Mouse (Mus musculus): ENCODE results near the gene Suz12. TPM values are rescaled to one million over a fixed set of nuclear protein-coding genes. Genes with fewer than 3 reads are reported as not detected.

The Suz12 gene
- total and polyA plus RNA-seq, 3 experiments, result 33.2 to 191 (median 43.9) TPM

GRCm38 (mm10) chr11:80021306-80021705 is 28.4 kb downstream of the Suz12 start:
- peaks cover 7 to 77% of the 10 kb centered on the region in 2 experiments; a peak in 3 of 4 replicates for H3K36me3 ChIP-seq (ENCODE audit: control insufficient read depth in 1 of 2, insufficient read depth in 2 of 2, low read length in 2 of 2)
- H3K27ac ChIP-seq (ENCODE audit: control insufficient read depth, low read depth, low read length), result no peak overlapping the region
- TF ChIP-seq MYC (IDR thresholded peaks at IDR 0.05; ENCODE audit: low read depth, low read length) (0 out of 2 replicates have a peak, but pooled peaks have one; percentile 33), CTCF (IDR thresholded peaks at IDR 0.05 in 2 of 3, conservative IDR thresholded peaks at IDR 0.05 in 1 of 3; ENCODE audit: control insufficient read depth in 1 of 3, insufficient read depth in 1 of 3, low read depth in 2 of 3, low read length in 3 of 3, poor library complexity in 1 of 3, severe bottlenecking in 1 of 3) (peak in 2 of 3 experiments; percentile 22 to 53; a peak in 3 of 6 replicates), KAT2A (conservative IDR thresholded peaks at IDR 0.05; ENCODE audit: low read depth, low read length) (no peak), GATA1 (IDR thresholded peaks at IDR 0.05; ENCODE audit: low read depth, low read length) (no peak), SMC3 (IDR thresholded peaks at IDR 0.05; ENCODE audit: low read depth, low read length) (0 out of 2 replicates have a peak, but pooled peaks have one; percentile 13)
- DNase-seq (ENCODE audit: low read depth, low spot score), result peak; percentile 41
- no peaks in the 10 kb centered on the region for H3K9me3 ChIP-seq (replicated peaks; ENCODE audit: insufficient read depth, low read length)
- no peak overlapping the region for H3K9ac ChIP-seq (ENCODE audit: control insufficient read depth, low read depth, low read length, poor library complexity, severe bottlenecking)
- H3K4me3 ChIP-seq (ENCODE audit: control insufficient read depth in 1 of 2, insufficient read depth in 1 of 2, low read depth in 2 of 2, low read length in 2 of 2), result no peak overlapping the region
- no peaks in the 10 kb centered on the region for H3K79me2 ChIP-seq (ENCODE audit: control insufficient read depth, insufficient read depth, low read length, poor library complexity)
- no peaks in the 10 kb centered on the region for H3K4me1 ChIP-seq (ENCODE audit: control insufficient read depth in 1 of 2, insufficient read depth in 2 of 2, low read length in 2 of 2)
- H3K27me3 ChIP-seq (ENCODE audit: control insufficient read depth in 1 of 2, insufficient read depth in 2 of 2, low read length in 2 of 2), result no peaks in the 10 kb centered on the region

- Histone ChIP-seq H3K4me1 (ENCODE audit: control insufficient read depth in 1 of 2, insufficient read depth in 2 of 2, low read length in 2 of 2) (no peaks in the 10 kb centered on the region), H3K36me3 (ENCODE audit: control insufficient read depth in 1 of 2, insufficient read depth in 2 of 2, low read length in 2 of 2) (peaks cover 0 to 6% of the 10 kb centered on the region in 2 experiments; a peak in 1 of 4 replicates), H3K79me2 (ENCODE audit: control insufficient read depth, insufficient read depth, low read length, poor library complexity) (no peaks in the 10 kb centered on the region), H3K9ac (ENCODE audit: control insufficient read depth, low read depth, low read length, poor library complexity, severe bottlenecking) (no peak overlapping the region), H3K27me3 (ENCODE audit: control insufficient read depth in 1 of 2, insufficient read depth in 2 of 2, low read length in 2 of 2) (no peaks in the 10 kb centered on the region), H3K4me3 (ENCODE audit: control insufficient read depth in 1 of 2, insufficient read depth in 1 of 2, low read depth in 2 of 2, low read length in 2 of 2) (no peak overlapping the region), H3K9me3 (replicated peaks; ENCODE audit: insufficient read depth, low read length) (no peaks in the 10 kb centered on the region), H3K27ac (ENCODE audit: control insufficient read depth, low read depth, low read length) (no peak overlapping the region)
- TF ChIP-seq POLR2AphosphoS2 (IDR thresholded peaks at IDR 0.05; ENCODE audit: low read length) (peak; percentile 70), POLR2A (IDR thresholded peaks at IDR 0.05; ENCODE audit: control insufficient read depth in 1 of 2, insufficient read depth in 1 of 2, low read depth in 1 of 2, low read length in 2 of 2, poor library complexity in 1 of 2) (no peak)
- no peak for DNase-seq (ENCODE audit: low read depth, low spot score)
Measured at GRCm38 (mm10) chr11:80037495-80037894, 44.6 kb downstream of the Suz12 start.

- H3K4me1 ChIP-seq (ENCODE audit: control insufficient read depth in 1 of 2, insufficient read depth in 2 of 2, low read length in 2 of 2), result no peaks in the 10 kb centered on the region
- H3K9ac ChIP-seq (ENCODE audit: control insufficient read depth, low read depth, low read length, poor library complexity, severe bottlenecking), result no peak overlapping the region
- H3K79me2 ChIP-seq (ENCODE audit: control insufficient read depth, insufficient read depth, low read length, poor library complexity), result no peaks in the 10 kb centered on the region
- peak; percentile 87 for DNase-seq (ENCODE audit: low read depth, low spot score)
- H3K27me3 ChIP-seq (ENCODE audit: control insufficient read depth in 1 of 2, insufficient read depth in 2 of 2, low read length in 2 of 2), result no peaks in the 10 kb centered on the region
- H3K9me3 ChIP-seq (replicated peaks; ENCODE audit: insufficient read depth, low read length), result no peaks in the 10 kb centered on the region
- no peak overlapping the region for H3K4me3 ChIP-seq (ENCODE audit: control insufficient read depth in 1 of 2, insufficient read depth in 1 of 2, low read depth in 2 of 2, low read length in 2 of 2)
- TF ChIP-seq TAL1 (IDR thresholded peaks at IDR 0.05; ENCODE audit: low read length) (no peak), ZC3H11A (IDR thresholded peaks at IDR 0.05; ENCODE audit: low read depth, low read length) (peak; percentile 86), RAD21 (IDR thresholded peaks at IDR 0.05; ENCODE audit: low read depth, low read length) (peak; percentile 90), KAT2A (conservative IDR thresholded peaks at IDR 0.05; ENCODE audit: low read depth, low read length) (no peak), ZMIZ1 (IDR thresholded peaks at IDR 0.05; ENCODE audit: low read depth, low read length) (no peak), SMC3 (IDR thresholded peaks at IDR 0.05; ENCODE audit: low read depth, low read length) (peak; percentile 84), MXI1 (IDR thresholded peaks at IDR 0.05; ENCODE audit: low read depth, low read length) (0 out of 2 replicates have a peak, but pooled peaks have one; percentile 50), MAX (IDR thresholded peaks at IDR 0.05; ENCODE audit: low read length) (0 out of 2 replicates have a peak, but pooled peaks have one; percentile 21), HCFC1 (IDR thresholded peaks at IDR 0.05; ENCODE audit: low read depth, low read length) (0 out of 2 replicates have a peak, but pooled peaks have one; percentile 39), MYC (IDR thresholded peaks at IDR 0.05; ENCODE audit: low read depth, low read length) (0 out of 2 replicates have a peak, but pooled peaks have one; percentile 41), TBP (IDR thresholded peaks at IDR 0.05; ENCODE audit: low read depth, low read length) (0 out of 2 replicates have a peak, but pooled peaks have one; percentile 26), SIN3A (IDR thresholded peaks at IDR 0.05; ENCODE audit: low read length) (peak; percentile 68), POLR2AphosphoS2 (IDR thresholded peaks at IDR 0.05; ENCODE audit: low read length) (peak; percentile 63), CTCF (IDR thresholded peaks at IDR 0.05 in 2 of 3, conservative IDR thresholded peaks at IDR 0.05 in 1 of 3; ENCODE audit: control insufficient read depth in 1 of 3, insufficient read depth in 1 of 3, low read depth in 2 of 3, low read length in 3 of 3, poor library complexity in 1 of 3, severe bottlenecking in 1 of 3) (peak; percentile 82 to 90 (median 89)), POLR2A (IDR thresholded peaks at IDR 0.05; ENCODE audit: control insufficient read depth in 1 of 2, insufficient read depth in 1 of 2, low read depth in 1 of 2, low read length in 2 of 2, poor library complexity in 1 of 2) (0 out of 4 replicates have a peak, but pooled peaks of 1 of the 2 experiments have one; percentile 33), BHLHE40 (IDR thresholded peaks at IDR 0.05; ENCODE audit: borderline replicate concordance, low read depth, low read length) (peak; percentile 35; the same call in 1 of the 2 replicates), RCOR1 (IDR thresholded peaks at IDR 0.05; ENCODE audit: low read depth, low read length) (no peak), ZNF384 (IDR thresholded peaks at IDR 0.05; ENCODE audit: low read depth, low read length) (peak; percentile 63)
- peaks cover 0 to 7% of the 10 kb centered on the region in 2 experiments; a peak in 2 of 4 replicates for H3K36me3 ChIP-seq (ENCODE audit: control insufficient read depth in 1 of 2, insufficient read depth in 2 of 2, low read length in 2 of 2)
- H3K27ac ChIP-seq (ENCODE audit: control insufficient read depth, low read depth, low read length), result no peak overlapping the region
Measured at GRCm38 (mm10) chr11:80042615-80043418, 49.9 kb downstream of the Suz12 start.
